Mouse (Mus musculus) intestine, embryonic 14.5 days (tissue): Measurements from ENCODE around the gene Unkl. TPM values are rescaled to one million over a fixed set of nuclear protein-coding genes. Genes with fewer than 3 reads are reported as not detected.
"Not testable (repeated sequence)": the region's sequence is repeated elsewhere in the genome, so short reads cannot be mapped to it uniquely, and the experiment has no call there.

ENCODE experiments used
- ATAC-seq: fragments of 200-750 bp; cut with Nextera tagmentation; replicated peaks from 2 replicates; pipeline ENCODE4 v1.8.0; 2017; ENCODE audit warnings: low read depth, moderate number of reproducible peaks, moderate TSS enrichment, moderate library complexity; ENCODE audit not compliant: low FRiP score, low TSS enrichment
- DNase-seq: peaks from one replicate; pipeline ENCODE4 v3.0.0-alpha.2; 2018; ENCODE audit warnings: low spot score
- H3K27ac ChIP-seq: fragments of 300-500 bp; sonication (generic); 2 replicates; pipeline ENCODE4 v1.5.1; 2014; ENCODE audit warnings: low read depth, mild to moderate bottlenecking, control low read depth
- H3K27me3 ChIP-seq: fragments of 300-500 bp; sonication (generic); replicated peaks from 2 replicates; pipeline ENCODE4 v1.6.1; 2014; ENCODE audit warnings: low read length, control low read depth; ENCODE audit not compliant: control insufficient read depth, insufficient read depth
- H3K36me3 ChIP-seq: fragments of 300-500 bp; sonication (generic); 2 replicates; pipeline ENCODE4 v1.6.1; 2014; ENCODE audit warnings: low read length, control low read depth; ENCODE audit not compliant: control insufficient read depth, insufficient read depth
- H3K4me1 ChIP-seq: fragments of 300-500 bp; sonication (generic); replicated peaks from 2 replicates; pipeline ENCODE4 v1.6.1; 2014; ENCODE audit warnings: low read length, control low read depth, mixed read lengths; ENCODE audit not compliant: control insufficient read depth, insufficient read depth
- H3K4me2 ChIP-seq: fragments of 300-500 bp; sonication (generic); 2 replicates; pipeline ENCODE4 v1.6.1; 2014; ENCODE audit warnings: low read length
- H3K4me3 ChIP-seq: fragments of 300-500 bp; sonication (generic); 2 replicates; pipeline ENCODE4 v1.5.1; 2014; ENCODE audit warnings: low read depth, low read length, control low read depth, mixed read lengths
- H3K9ac ChIP-seq: fragments of 300-500 bp; sonication (generic); 2 replicates; pipeline ENCODE4 v1.6.1; 2014; ENCODE audit warnings: mild to moderate bottlenecking, low read length
- H3K9me3 ChIP-seq: fragments of 300-500 bp; sonication (generic); 2 replicates; pipeline ENCODE4 v1.6.1; 2016; ENCODE audit warnings: low read length, control low read depth; ENCODE audit not compliant: control insufficient read depth
- WGBS: fragments of 180-500 bp; shearing (Covaris S2); extraction: QIAGEN DNeasy Blood & Tissue Kit; methylation state at CpG from one replicate; pipeline ENCODE4 v1.1.7; 2014; 5-methylcytosine and 5-hydroxymethylcytosine counted together
- polyA plus RNA-seq: library from polyadenylated mRNA; unstranded; fragments of >200 nt; fragmentation: Nextera tagmentation; extraction: Ambion mirVana; gene quantifications from 2 replicates; pipeline ENCODE4 v1.2.1, GENCODE M21; 2014

Unkl gene
- polyA plus RNA-seq, 1 experiment from 2014 or later = 4.8 TPM

DNA sequence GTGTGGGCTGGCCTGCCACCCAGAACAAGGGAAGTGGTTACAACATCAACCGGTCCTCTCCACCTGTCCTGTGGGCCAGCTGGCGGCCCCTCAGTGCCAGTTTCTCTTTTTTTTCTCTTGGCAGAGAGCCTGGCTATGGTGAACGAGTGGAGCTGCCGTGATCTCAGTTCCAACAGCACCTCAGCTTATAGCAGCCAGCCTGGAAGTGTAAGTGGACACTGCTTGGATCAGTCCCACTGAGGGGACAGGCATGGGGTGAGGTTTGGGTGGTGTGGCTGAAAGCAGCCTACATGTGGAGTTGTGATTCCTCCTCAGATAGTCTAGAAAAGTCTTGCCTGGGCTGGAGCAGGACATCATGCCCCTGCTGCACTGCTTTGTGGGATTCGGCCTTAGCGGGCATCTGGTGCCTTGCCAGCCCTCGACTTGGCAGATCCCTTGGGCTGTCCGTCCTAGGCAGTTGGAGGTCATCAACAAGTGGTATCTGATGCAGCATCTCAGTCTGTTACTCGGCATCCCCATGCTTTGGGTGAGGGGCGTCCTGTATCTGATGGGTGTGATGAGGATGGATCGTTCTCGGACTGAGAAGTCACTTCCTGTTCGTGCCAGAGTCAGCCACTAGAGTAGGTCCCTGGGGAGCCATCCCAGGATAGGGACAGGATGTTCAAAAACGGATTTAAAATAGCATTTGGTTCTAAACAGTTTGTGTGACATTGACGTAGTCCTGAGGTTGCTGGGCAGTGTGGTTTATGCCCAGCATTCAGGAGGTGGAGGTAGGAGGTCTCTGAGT lies 22.7 kb downstream of the Unkl start:
- ATAC-seq (no peak), DNase-seq (no peak)
- H3K9ac ChIP-seq = no peak overlapping the region
- no peak overlapping the region for H3K27ac ChIP-seq
- WGBS = 85% methylated on average over 15 of the region's 15 CpGs
- H3K4me2 ChIP-seq = no peak overlapping the region
- no peaks in the 10 kb centered on the region for H3K9me3 ChIP-seq
- H3K36me3 ChIP-seq = peaks cover 83% of the 10 kb centered on the region
- no peaks in the 10 kb centered on the region for H3K4me1 ChIP-seq
- H3K27me3 ChIP-seq = no peaks in the 10 kb centered on the region
- H3K4me3 ChIP-seq = no peak overlapping the region

- no peak for ATAC-seq
- H3K9me3 ChIP-seq = no peaks in the 10 kb centered on the region
- H3K4me2 ChIP-seq = no peak overlapping the region
- 85% methylated on average over 4 of the region's 4 CpGs for WGBS
- no peak overlapping the region for H3K4me3 ChIP-seq
- no peak for DNase-seq
- peaks cover 87% of the 10 kb centered on the region for H3K36me3 ChIP-seq
- H3K4me1 ChIP-seq = no peaks in the 10 kb centered on the region
- H3K27me3 ChIP-seq = no peaks in the 10 kb centered on the region
- H3K9ac ChIP-seq = no peak overlapping the region
- no peak overlapping the region for H3K27ac ChIP-seq
Measured at GRCm38 (mm10) chr17:25211705-25212104, 23.5 kb downstream of the Unkl start.

- Histone ChIP-seq H3K36me3 (peaks cover 70% of the 10 kb centered on the region), H3K9me3 (no peaks in the 10 kb centered on the region), H3K4me3 (no peak overlapping the region), H3K9ac (no peak overlapping the region), H3K27me3 (no peaks in the 10 kb centered on the region), H3K4me1 (no peaks in the 10 kb centered on the region), H3K27ac (no peak overlapping the region), H3K4me2 (no peak overlapping the region)
- no peak for DNase-seq
- WGBS = 87% methylated on average over 3 of the region's 3 CpGs
- ATAC-seq = no peak
Measured at GRCm38 (mm10) chr17:25215431-25215830, 27.2 kb downstream of the Unkl start.

DNA sequence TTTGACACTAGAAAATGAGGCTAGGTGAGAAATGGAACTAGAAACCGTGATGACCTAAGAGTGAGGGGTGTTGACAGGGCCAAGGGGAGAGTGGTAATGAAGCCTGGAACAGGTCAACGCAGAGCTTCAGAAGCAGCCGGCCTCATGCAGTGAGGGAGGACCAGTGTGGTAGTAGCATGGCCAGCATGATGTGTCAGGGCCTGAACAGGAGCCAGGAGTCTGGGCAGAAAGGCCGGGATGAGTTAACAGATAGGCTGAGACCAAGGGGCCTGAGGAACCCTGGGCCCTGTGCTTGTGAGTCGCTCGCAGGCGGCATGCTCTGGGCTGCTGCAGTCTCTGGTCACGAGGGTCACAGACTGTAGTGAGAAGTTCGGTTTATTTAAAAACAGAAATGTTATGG lies 30.8 kb downstream of the Unkl start:
- Histone ChIP-seq H3K27me3 (no peaks in the 10 kb centered on the region), H3K4me1 (0 out of 2 replicates have a peak, but pooled peaks cover 9% of the 10 kb centered on the region), H3K9ac (no peak overlapping the region), H3K9me3 (no peaks in the 10 kb centered on the region), H3K27ac (no peak overlapping the region), H3K4me3 (no peak overlapping the region), H3K4me2 (no peak overlapping the region), H3K36me3 (peaks cover 48% of the 10 kb centered on the region)
- DNase-seq (no peak), ATAC-seq (no peak)
- 90% methylated on average over 9 of the region's 9 CpGs for WGBS

DNA sequence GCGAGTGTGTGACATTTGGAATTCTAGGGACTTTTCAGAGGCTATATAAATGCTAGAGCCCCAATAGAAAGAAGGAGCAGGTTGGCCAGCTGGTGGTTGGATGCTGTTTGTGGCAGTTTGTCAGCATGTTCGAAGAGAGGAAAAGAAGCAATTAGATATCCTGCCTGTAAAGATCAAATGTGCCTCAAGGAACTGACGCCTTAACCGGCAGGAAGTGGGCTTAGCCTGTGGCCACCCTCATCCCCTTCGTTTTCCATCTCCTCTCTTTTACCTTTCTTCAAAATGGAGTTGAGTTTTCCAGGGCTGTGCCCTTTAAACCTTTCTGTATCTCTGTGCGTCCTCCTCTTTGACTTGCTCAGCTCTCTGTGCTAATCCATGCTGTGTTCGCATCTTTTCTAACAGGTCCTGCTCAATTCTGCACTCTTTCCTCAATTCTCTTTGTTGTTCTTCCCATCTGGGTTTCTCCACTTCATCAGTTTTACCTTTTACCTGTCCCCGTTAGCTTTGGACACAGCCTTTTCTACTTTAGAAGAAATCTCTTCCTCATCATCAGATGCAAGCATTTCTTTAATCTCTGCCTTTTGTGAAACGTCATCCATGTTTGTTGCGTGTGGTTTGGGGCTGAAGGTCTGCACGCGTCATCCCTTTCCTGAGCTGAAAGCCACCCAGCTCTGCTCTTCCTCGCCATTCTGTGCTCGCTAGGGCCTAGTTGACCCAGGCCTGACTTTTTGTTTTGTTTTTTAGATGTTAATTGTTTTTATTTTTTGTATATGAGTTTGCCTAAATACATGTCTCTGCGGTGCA lies 31.5 kb downstream of the Unkl start:
- DNase-seq = no peak
- no peak overlapping the region for H3K4me3 ChIP-seq
- ATAC-seq = no peak
- H3K36me3 ChIP-seq = peaks cover 40% of the 10 kb centered on the region
- H3K27ac ChIP-seq = no peak overlapping the region
- 0 out of 2 replicates have a peak, but pooled peaks cover 9% of the 10 kb centered on the region for H3K4me1 ChIP-seq
- H3K4me2 ChIP-seq = no peak overlapping the region
- WGBS = 91% methylated on average over 15 of the region's 15 CpGs
- H3K9ac ChIP-seq = no peak overlapping the region
- no peaks in the 10 kb centered on the region for H3K9me3 ChIP-seq
- no peaks in the 10 kb centered on the region for H3K27me3 ChIP-seq

GRCm38 (mm10) chr17:25220746-25221145 lies 32.5 kb downstream of the Unkl start:
- no peak for ATAC-seq
- H3K4me1 ChIP-seq = 0 out of 2 replicates have a peak, but pooled peaks cover 9% of the 10 kb centered on the region
- no peak overlapping the region for H3K9ac ChIP-seq
- no peak overlapping the region for H3K4me2 ChIP-seq
- no peaks in the 10 kb centered on the region for H3K27me3 ChIP-seq
- no peak for DNase-seq
- no peak overlapping the region for H3K27ac ChIP-seq
- no peaks in the 10 kb centered on the region for H3K9me3 ChIP-seq
- WGBS = 94% methylated on average over 1 of the region's 1 CpGs
- no peak overlapping the region for H3K4me3 ChIP-seq
- H3K36me3 ChIP-seq = peaks cover 30% of the 10 kb centered on the region

DNA sequence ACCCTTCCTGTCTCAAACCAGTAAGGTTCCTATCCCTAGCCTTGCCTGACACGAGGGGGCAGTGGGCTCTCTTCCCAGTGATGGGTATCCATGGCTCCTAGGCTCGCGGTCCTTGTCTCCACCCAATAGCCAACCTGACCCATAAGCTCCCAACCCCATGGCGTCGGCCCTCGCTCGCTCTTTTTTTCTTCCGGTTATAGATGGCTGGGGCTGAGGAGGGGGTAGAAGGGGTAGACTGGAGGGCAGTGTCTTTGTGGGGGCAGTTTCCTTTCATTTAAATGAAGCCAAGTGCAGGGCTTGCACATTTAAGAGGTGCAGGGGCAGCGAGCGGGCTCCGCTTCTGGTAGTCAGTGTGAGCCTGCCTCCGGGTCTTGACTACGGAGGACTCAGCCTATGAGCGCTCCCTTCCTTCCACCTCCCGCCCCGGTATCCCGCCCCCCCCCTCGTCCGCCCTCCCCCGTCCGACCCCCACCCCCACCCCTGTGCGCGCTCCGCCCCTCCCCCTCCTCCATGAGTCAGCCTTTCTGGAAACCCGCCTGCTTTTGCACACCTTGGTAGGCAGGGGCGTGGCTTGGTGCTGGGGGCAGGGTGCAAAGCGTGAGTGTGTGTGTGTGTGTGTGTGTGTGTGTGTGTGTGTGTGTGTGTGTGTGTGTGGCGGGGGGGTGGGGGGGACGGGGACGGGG lies 33.8 kb downstream of the Unkl start:
- Histone ChIP-seq H3K4me1 (0 out of 2 replicates have a peak, but pooled peaks cover 9% of the 10 kb centered on the region), H3K9ac (peak overlapping the region; percentile 35; the same call in 1 of the 2 replicates), H3K36me3 (peaks cover 29% of the 10 kb centered on the region), H3K27me3 (no peaks in the 10 kb centered on the region), H3K4me2 (peak overlapping the region; percentile 63), H3K27ac (0 out of 2 replicates have a peak overlapping the region, but pooled peaks have one; percentile 16), H3K9me3 (no peaks in the 10 kb centered on the region), H3K4me3 (peak overlapping the region; percentile 42)
- DNase-seq (peak; percentile 75), ATAC-seq (peak; percentile 87)
- WGBS = 3% methylated on average over 16 of the region's 30 CpGs

DNA sequence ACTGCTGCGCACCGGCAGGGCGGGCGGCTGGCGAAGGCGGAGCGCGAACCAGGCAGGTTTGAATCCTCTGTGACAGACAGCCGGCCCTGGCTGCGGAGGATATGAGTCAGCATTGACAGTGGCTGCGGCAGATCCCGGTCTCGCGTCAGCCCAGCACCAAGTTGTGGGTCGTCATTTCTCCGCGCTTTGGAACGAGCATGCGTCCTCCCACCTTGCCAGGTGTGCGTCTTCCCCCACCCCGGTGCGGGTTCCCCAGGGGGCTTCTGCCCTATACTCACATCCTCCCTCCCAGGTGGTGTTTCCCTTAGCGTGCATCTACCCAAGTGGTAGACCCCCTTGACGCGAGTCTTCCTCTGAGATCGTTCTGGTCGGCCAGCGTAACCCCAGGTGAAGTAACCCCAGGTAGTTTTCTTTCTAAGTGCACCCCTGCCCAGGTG lies 34.3 kb downstream of the Unkl start:
- H3K4me1 ChIP-seq, H3K9ac ChIP-seq, H3K9me3 ChIP-seq, H3K27me3 ChIP-seq, H3K27ac ChIP-seq: not testable (repeated sequence)
- ATAC-seq (peak; percentile 86), DNase-seq (peak; percentile 55)
- peak overlapping the region; percentile 63 for H3K4me2 ChIP-seq
- H3K4me3 ChIP-seq = peak overlapping the region; percentile 17; the same call in 1 of the 2 replicates
- WGBS = 15% methylated on average over 15 of the region's 28 CpGs
- H3K36me3 ChIP-seq = peaks cover 26% of the 10 kb centered on the region
